Mouse (Mus musculus) splenic B cell, adult 2 months (primary cell): ENCODE results near the gene Sh2d3c.
A peak's percentile ranks its signal among the peaks of the same experiment; 100 is the strongest.

Experiments
- DNase-seq: peaks from one replicate; pipeline ENCODE4 v3.0.0-alpha.2; 2011; ENCODE audit warnings: low read depth, low spot score
- H3K27me3 ChIP-seq: 2 replicates; pipeline ENCODE4 v1.6.1; 2012; ENCODE audit warnings: mild to moderate bottlenecking, low read length, moderate library complexity, mixed read lengths; ENCODE audit not compliant: control insufficient read depth, poor library complexity, insufficient read depth, severe bottlenecking
- H3K36me3 ChIP-seq: 2 replicates; pipeline ENCODE4 v1.6.1; 2012; ENCODE audit warnings: mild to moderate bottlenecking, low read length, moderate library complexity, mixed read lengths; ENCODE audit not compliant: control insufficient read depth, poor library complexity, insufficient read depth, severe bottlenecking

The Sh2d3c gene

GRCm38 (mm10) chr2:32744272-32744982, 23.6 kb downstream of the Sh2d3c start:
- H3K27me3 ChIP-seq = no peaks in the 10 kb centered on the region
- DNase-seq = no peak
- peaks cover 17% of the 10 kb centered on the region for H3K36me3 ChIP-seq

- peaks cover 27% of the 10 kb centered on the region for H3K36me3 ChIP-seq
These were observed 28.2 kb downstream of the Sh2d3c start for GRCm38 (mm10) chr2:32749082-32749481.

GRCm38 (mm10) chr2:32750199-32750598, 29.3 kb downstream of the Sh2d3c start:
- Histone ChIP-seq H3K27me3 (no peaks in the 10 kb centered on the region), H3K36me3 (peaks cover 29% of the 10 kb centered on the region)
- peak; percentile 27 for DNase-seq

More at GRCm38 (mm10) chr2:32749082-32749481, 28.2 kb downstream of the Sh2d3c start:
- no peak for DNase-seq
- H3K27me3 ChIP-seq = no peaks in the 10 kb centered on the region

- no peak for DNase-seq
- peaks cover 29% of the 10 kb centered on the region for H3K36me3 ChIP-seq
- no peaks in the 10 kb centered on the region for H3K27me3 ChIP-seq
These were observed 30.2 kb downstream of the Sh2d3c start for GRCm38 (mm10) chr2:32750887-32751664.

GRCm38 (mm10) chr2:32751665-32752033, 30.8 kb downstream of the Sh2d3c start:
- Histone ChIP-seq H3K36me3 (peaks cover 29% of the 10 kb centered on the region), H3K27me3 (no peaks in the 10 kb centered on the region)
- no peak for DNase-seq

GRCm38 (mm10) chr2:32752181-32752580, 31.3 kb downstream of the Sh2d3c start:
- no peak for DNase-seq
- H3K36me3 ChIP-seq = peaks cover 25% of the 10 kb centered on the region
- no peaks in the 10 kb centered on the region for H3K27me3 ChIP-seq

GRCm38 (mm10) chr2:32756674-32757055, 35.8 kb downstream of the Sh2d3c start:
- DNase-seq = no peak
- Histone ChIP-seq H3K27me3 (no peaks in the 10 kb centered on the region), H3K36me3 (peaks cover 10% of the 10 kb centered on the region)

- Histone ChIP-seq H3K36me3 (peaks cover 8% of the 10 kb centered on the region), H3K27me3 (no peaks in the 10 kb centered on the region)
- DNase-seq = peak; percentile 98
These were observed 36.4 kb downstream of the Sh2d3c start, which contains the start of gene Tor2a for GRCm38 (mm10) chr2:32757056-32757845. Gene Tor2a (plus strand): TSS chr2:32757234.

- peaks cover 8% of the 10 kb centered on the region for H3K36me3 ChIP-seq
- H3K27me3 ChIP-seq = no peaks in the 10 kb centered on the region
- DNase-seq = no peak
These were observed 37.6 kb downstream of the Sh2d3c start for GRCm38 (mm10) chr2:32758503-32758902.

GRCm38 (mm10) chr2:32759001-32759400, 38.1 kb downstream of the Sh2d3c start:
- DNase-seq = no peak
- peaks cover 6% of the 10 kb centered on the region for H3K36me3 ChIP-seq
- no peaks in the 10 kb centered on the region for H3K27me3 ChIP-seq

GRCm38 (mm10) chr2:32761361-32761760, 40.5 kb downstream of the Sh2d3c start:
- Histone ChIP-seq H3K36me3 (no peaks in the 10 kb centered on the region), H3K27me3 (no peaks in the 10 kb centered on the region)
- DNase-seq = no peak

GRCm38 (mm10) chr2:32761859-32762258, 41.0 kb downstream of the Sh2d3c start:
- H3K27me3 ChIP-seq = no peaks in the 10 kb centered on the region
- no peak for DNase-seq
- no peaks in the 10 kb centered on the region for H3K36me3 ChIP-seq

- DNase-seq = no peak
- Histone ChIP-seq H3K36me3 (no peaks in the 10 kb centered on the region), H3K27me3 (no peaks in the 10 kb centered on the region)
These were observed 42.5 kb downstream of the Sh2d3c start for GRCm38 (mm10) chr2:32763353-32763752.

- DNase-seq = no peak
- Histone ChIP-seq H3K27me3 (no peaks in the 10 kb centered on the region), H3K36me3 (no peaks in the 10 kb centered on the region)
These were observed 46.4 kb downstream of the Sh2d3c start for GRCm38 (mm10) chr2:32767241-32767640.
